Mouse (Mus musculus) layer of hippocampus, postnatal 25 days (tissue): ENCODE results near the gene Tbcd. TPM values are rescaled to one million over a fixed set of nuclear protein-coding genes. Genes with fewer than 3 reads are reported as not detected.

Source experiments
- DNase-seq, 2 experiments: peaks; one replicate each; pipeline ENCODE4 v3.0.0; 2022; ENCODE audit warnings: mixed read lengths in 2 of 2, low spot score in 1 of 2; ENCODE audit errors: extremely low spot score in 1 of 2
- total RNA-seq, 2 experiments: library from RNA; stranded (reverse); gene quantifications; 2 replicates each; pipeline ENCODE4 v1.2.3; 2021

Tbcd gene
- total RNA-seq, 2 experiments from 2014 or later, result 41.7 to 46.2 TPM

GRCm38 (mm10) chr11:121529747-121530146 is 78.0 kb downstream of the Tbcd start:
- no peak for DNase-seq

GRCm38 (mm10) chr11:121536528-121536927 is 84.8 kb downstream of the Tbcd start:
- no peak for DNase-seq

GRCm38 (mm10) chr11:121542471-121542870 is 90.7 kb downstream of the Tbcd start:
- no peak for DNase-seq

- no peak for DNase-seq
Measured at GRCm38 (mm10) chr11:121543287-121543856, 91.6 kb downstream of the Tbcd start.

GRCm38 (mm10) chr11:121543922-121544321 is 92.2 kb downstream of the Tbcd start:
- peak in 1 of 2 experiments; percentile 38 for DNase-seq

GRCm38 (mm10) chr11:121544755-121545397 is 93.1 kb downstream of the Tbcd start:
- DNase-seq, result no peak

- no peak for DNase-seq
Measured at GRCm38 (mm10) chr11:121545398-121546034, 93.8 kb downstream of the Tbcd start.

GRCm38 (mm10) chr11:121547234-121547633 is 95.5 kb downstream of the Tbcd start:
- DNase-seq, result no peak

GRCm38 (mm10) chr11:121547925-121548324 is 96.2 kb downstream of the Tbcd start:
- DNase-seq, result no peak

- peak in 1 of 2 experiments; percentile 50 for DNase-seq
Measured at GRCm38 (mm10) chr11:121548996-121549842, 97.5 kb downstream of the Tbcd start.

GRCm38 (mm10) chr11:121549843-121550647 is 98.3 kb downstream of the Tbcd start:
- no peak for DNase-seq

- DNase-seq, result no peak
Measured at GRCm38 (mm10) chr11:121551206-121551799, 99.6 kb downstream of the Tbcd start.

GRCm38 (mm10) chr11:121552167-121552566 is 100.4 kb downstream of the Tbcd start:
- DNase-seq, result no peak

- no peak for DNase-seq
Measured at GRCm38 (mm10) chr11:121552846-121553457, 101.2 kb downstream of the Tbcd start.

- DNase-seq, result no peak
Measured at GRCm38 (mm10) chr11:121553458-121553857, 101.7 kb downstream of the Tbcd start.

GRCm38 (mm10) chr11:121556727-121557126 is 105.0 kb downstream of the Tbcd start:
- DNase-seq, result no peak

GRCm38 (mm10) chr11:121557946-121558345 is 106.2 kb downstream of the Tbcd start:
- DNase-seq, result no peak

- DNase-seq, result no peak
Measured at GRCm38 (mm10) chr11:121558522-121558921, 106.8 kb downstream of the Tbcd start.
